Mouse (Mus musculus) spleen, adult 2 months (tissue): Measurements from ENCODE around the gene Nedd9.

Experiments
- CTCF ChIP-seq: fragments of 200-500 bp; IDR thresholded peaks from 2 replicates; pipeline ENCODE4 v1.5.1; 2011; ENCODE audit warnings: mild to moderate bottlenecking, inconsistent platforms; ENCODE audit not compliant: insufficient read depth, insufficient read length, insufficient replicate concordance; ENCODE audit errors: extremely low read depth
- POLR2A ChIP-seq: fragments of 200-500 bp; IDR thresholded peaks from 2 replicates; pipeline ENCODE4 v1.6.1; 2011; ENCODE audit warnings: low read depth, low read length, inconsistent platforms

DNA sequence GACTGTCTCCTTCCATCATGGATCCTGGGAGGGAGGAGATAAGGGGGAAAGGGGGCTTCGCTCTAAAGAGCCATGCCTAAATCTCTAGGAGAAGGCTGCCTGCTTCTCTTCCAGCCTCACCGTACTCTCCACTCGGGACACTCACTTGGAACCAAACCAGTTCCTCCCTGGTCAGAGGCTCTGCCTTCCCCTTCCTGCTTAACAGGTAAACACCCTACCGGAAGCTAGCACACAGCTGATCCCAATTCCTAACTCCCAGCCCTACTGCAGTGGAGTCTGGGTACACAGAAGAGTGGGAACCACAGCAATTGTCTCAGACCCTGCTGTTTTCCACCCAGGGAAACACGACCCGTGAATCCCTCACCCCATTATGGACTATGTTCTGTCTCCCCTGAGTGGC, 191.3 kb downstream of the Nedd9 start:
- TF ChIP-seq CTCF = no peak
- TF ChIP-seq POLR2A = no peak
